ENCODE assay signal across 12 mouse cellular contexts in the genomic region with DNA sequence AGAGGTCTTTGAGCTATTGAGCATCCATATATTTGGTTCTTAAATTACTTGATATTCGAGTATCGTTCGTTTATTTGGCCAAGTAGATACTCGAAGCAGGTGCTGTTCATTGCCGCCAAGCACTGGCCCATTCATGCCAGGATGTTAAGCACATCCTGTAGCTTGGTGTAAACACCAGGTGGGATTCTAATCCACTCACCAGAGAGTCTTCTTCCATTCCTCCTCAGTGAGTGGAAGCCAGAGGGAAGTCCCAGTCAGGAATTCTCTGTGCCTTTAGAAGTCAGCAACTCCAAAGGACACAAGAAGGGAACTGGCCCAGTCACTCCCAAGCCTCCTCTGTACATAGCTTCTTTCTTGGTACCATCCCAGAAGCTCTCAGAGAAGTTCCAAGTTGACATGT. TPM values are rescaled to one million over a fixed set of nuclear protein-coding genes. Genes with fewer than 3 reads are reported as not detected.
DNase-seq lines count a peak whose midpoint lies in the region; ATAC-seq and TF ChIP-seq lines count a peak whose summit lies in the region.
"Had no signal": no experiment of that assay in that cellular context is flagged by ENCODE, and none has a peak within 500 bp of the region (broad histone marks: within the 10 kb centered on the region; RNA-seq: fewer than 3 reads in every experiment).

A gene (plus strand): TSS at position 234 of the 400 bp plus-strand sequence.

- no peak for TF ChIP-seq CTCF in intestine, postnatal 0 days (IDR thresholded peaks at IDR 0.05; ENCODE audit: low read depth)
- no peak for TF ChIP-seq CTCF in thymus, adult 2 months (IDR thresholded peaks at IDR 0.05; ENCODE audit: borderline replicate concordance, control insufficient read depth, extremely low read depth, insufficient read depth, low read length, poor library complexity)

- no peak within 1 kb of the TSS for H3K4me2 ChIP-seq in intestine, embryonic 14.5 days (ENCODE audit: low read length)
- H3K4me2 ChIP-seq in intestine, postnatal 0 days (replicated peaks; ENCODE audit: low read depth) = no peak within 1 kb of the TSS
- H3K4me2 ChIP-seq in stomach, embryonic 16.5 days (ENCODE audit: low read depth, low read length) = no peak within 1 kb of the TSS
- H3K4me2 ChIP-seq: neural tube, embryonic 12.5 days had no signal

- H3K9me3 ChIP-seq in intestine, embryonic 14.5 days (ENCODE audit: control insufficient read depth, low read length) = no peaks in the 10 kb centered on the region
- H3K9me3 ChIP-seq in intestine, postnatal 0 days (ENCODE audit: control insufficient read depth) = no peaks in the 10 kb centered on the region
- 0 out of 2 replicates have a peak, but pooled peaks cover 3% of the 10 kb centered on the region for H3K9me3 ChIP-seq in stomach, embryonic 16.5 days (replicated peaks; ENCODE audit: control insufficient read depth, low read length)
- no peaks in the 10 kb centered on the region for H3K9me3 ChIP-seq in hindbrain, embryonic 10.5 days
- H3K9me3 ChIP-seq: neural tube, embryonic 12.5 days had no signal

- TF ChIP-seq POLR2A in thymus, adult 2 months (IDR thresholded peaks at IDR 0.05; ENCODE audit: control insufficient read depth, extremely low read depth, insufficient read depth, low read length, poor library complexity) = no peak

- no peaks in the 10 kb centered on the region for H3K27me3 ChIP-seq in intestine, embryonic 14.5 days (replicated peaks; ENCODE audit: control insufficient read depth, insufficient read depth, low read length)
- no peaks in the 10 kb centered on the region for H3K27me3 ChIP-seq in intestine, postnatal 0 days (replicated peaks; ENCODE audit: control insufficient read depth, insufficient read depth, low read length)
- no peaks in the 10 kb centered on the region for H3K27me3 ChIP-seq in thymus, adult 2 months (ENCODE audit: control insufficient read depth, insufficient read depth, low read length)
- no peaks in the 10 kb centered on the region for H3K27me3 ChIP-seq in stomach, embryonic 16.5 days (ENCODE audit: control insufficient read depth, insufficient read depth, low read length)
- H3K27me3 ChIP-seq in hindbrain, embryonic 10.5 days (ENCODE audit: insufficient read depth, poor library complexity, severe bottlenecking) = no peaks in the 10 kb centered on the region
- H3K27me3 ChIP-seq: neural tube, embryonic 12.5 days had no signal

- H3K4me3 ChIP-seq in intestine, embryonic 14.5 days (ENCODE audit: low read depth, low read length) = no peak within 1 kb of the TSS
- H3K4me3 ChIP-seq in intestine, postnatal 0 days (ENCODE audit: low read depth, low read length) = no peak within 1 kb of the TSS
- H3K4me3 ChIP-seq in thymus, adult 2 months (ENCODE audit: control insufficient read depth, insufficient read depth, low read length) = no peak within 1 kb of the TSS
- H3K4me3 ChIP-seq in stomach, embryonic 16.5 days (replicated peaks; ENCODE audit: low read length) = no peak within 1 kb of the TSS
- H3K4me3 ChIP-seq in hindbrain, embryonic 10.5 days = no peak within 1 kb of the TSS
- H3K4me3 ChIP-seq: erythroblast, embryonic 14.5 days; neural tube, embryonic 12.5 days had no signal

- no peak for DNase-seq in intestine, embryonic 14.5 days (ENCODE audit: low spot score)
- no peak for DNase-seq in thymus, adult 2 months
- no peak for DNase-seq in thymus, postnatal 14 days
- DNase-seq in hindbrain, embryonic 10.5 days (ENCODE audit: low spot score) = no peak
- no peak for DNase-seq in testis, postnatal 14 days (ENCODE audit: low spot score)
- DNase-seq: adrenal gland, postnatal 25 days; B cell, adult 2 months had no signal

- no peaks in the 10 kb centered on the region for H3K36me3 ChIP-seq in intestine, embryonic 14.5 days (ENCODE audit: control insufficient read depth, insufficient read depth, low read length)
- H3K36me3 ChIP-seq in intestine, postnatal 0 days (ENCODE audit: control insufficient read depth, insufficient read depth) = no peaks in the 10 kb centered on the region
- no peaks in the 10 kb centered on the region for H3K36me3 ChIP-seq in thymus, adult 2 months (ENCODE audit: control insufficient read depth, insufficient read depth, low read length)
- H3K36me3 ChIP-seq in stomach, embryonic 16.5 days (ENCODE audit: control insufficient read depth, insufficient read depth, low read length) = no peaks in the 10 kb centered on the region
- no peaks in the 10 kb centered on the region for H3K36me3 ChIP-seq in hindbrain, embryonic 10.5 days
- H3K36me3 ChIP-seq: neural tube, embryonic 12.5 days had no signal

- 0 out of 2 replicates have a peak, but pooled peaks cover 3% of the 10 kb centered on the region for H3K4me1 ChIP-seq in intestine, embryonic 14.5 days (replicated peaks; ENCODE audit: control insufficient read depth, insufficient read depth, low read length)
- no peaks in the 10 kb centered on the region; the same call in 1 of the 2 replicates for H3K4me1 ChIP-seq in intestine, postnatal 0 days (replicated peaks; ENCODE audit: control insufficient read depth, insufficient read depth, low read length)
- peaks cover 3% of the 10 kb centered on the region; the same call in 1 of the 2 replicates for H3K4me1 ChIP-seq in thymus, adult 2 months (replicated peaks; ENCODE audit: control insufficient read depth, insufficient read depth, low read length)
- H3K4me1 ChIP-seq in stomach, embryonic 16.5 days (ENCODE audit: control insufficient read depth, insufficient read depth, low read length) = no peaks in the 10 kb centered on the region
- H3K4me1 ChIP-seq in hindbrain, embryonic 10.5 days (replicated peaks) = no peaks in the 10 kb centered on the region
- H3K4me1 ChIP-seq: neural tube, embryonic 12.5 days had no signal

- no peak within 1 kb of the TSS for H3K9ac ChIP-seq in intestine, embryonic 14.5 days (ENCODE audit: low read length)
- H3K9ac ChIP-seq in intestine, postnatal 0 days (ENCODE audit: low read depth, low read length) = no peak within 1 kb of the TSS
- no peak within 1 kb of the TSS for H3K9ac ChIP-seq in stomach, embryonic 16.5 days (ENCODE audit: low read length)
- H3K9ac ChIP-seq: neural tube, embryonic 12.5 days had no signal

- H3K27ac ChIP-seq in intestine, embryonic 14.5 days (ENCODE audit: low read depth) = peak within 1 kb of the TSS; percentile 25; the same call in 1 of the 2 replicates
- no peak within 1 kb of the TSS for H3K27ac ChIP-seq in intestine, postnatal 0 days (ENCODE audit: low read depth, low read length)
- no peak within 1 kb of the TSS for H3K27ac ChIP-seq in thymus, adult 2 months (ENCODE audit: control insufficient read depth, insufficient read depth, low read length)
- peak within 1 kb of the TSS; percentile 52 for H3K27ac ChIP-seq in stomach, embryonic 16.5 days (ENCODE audit: low read length)
- no peak within 1 kb of the TSS for H3K27ac ChIP-seq in hindbrain, embryonic 10.5 days
- H3K27ac ChIP-seq: neural tube, embryonic 12.5 days had no signal

- 72% methylated on average over 5 of the region's 5 CpGs for WGBS in intestine, embryonic 14.5 days
- 84% methylated on average over 5 of the region's 5 CpGs for WGBS in intestine, postnatal 0 days
- WGBS in thymus, adult 2 months = 88% methylated on average over 5 of the region's 5 CpGs
- WGBS in stomach, embryonic 16.5 days = 77% methylated on average over 5 of the region's 5 CpGs
- 87% methylated on average over 5 of the region's 5 CpGs for WGBS in hindbrain, embryonic 10.5 days

- no peak for ATAC-seq in intestine, embryonic 14.5 days (replicated peaks; ENCODE audit: low FRiP score, low TSS enrichment, low read depth)
- ATAC-seq in intestine, postnatal 0 days = no peak
- no peak for ATAC-seq in hematopoietic stem cell, adult 5-6 weeks (replicated peaks in 1 of 2; ENCODE audit: insufficient read depth in 1 of 2, low FRiP score in 2 of 2, low TSS enrichment in 1 of 2, low read depth in 1 of 2, poor library complexity in 2 of 2, severe bottlenecking in 2 of 2)
- ATAC-seq in stomach, embryonic 16.5 days (ENCODE audit: insufficient read depth, low FRiP score) = no peak

RNA-seq across cellular contexts. Expression of the gene that starts here (rescaled TPM):
- 0.07 and 0.13 TPM in 2 replicates for polyA plus RNA-seq in intestine, embryonic 14.5 days (2014; fragmentation: Nextera tagmentation; extraction: Ambion mirVana)
- 0.13 and 0.14 TPM in 2 replicates for polyA plus RNA-seq in intestine, postnatal 0 days (2015; fragmentation: Nextera tagmentation; extraction: Ambion mirVana)
- polyA plus RNA-seq in thymus, adult 2 months (2012; rRNA removed) = 56.0 and 58.4 TPM in 2 replicates
- total RNA-seq in hematopoietic stem cell, adult 5-6 weeks (2017) = 6.5 and 18.0 TPM in 2 replicates
- 0.25 and 0.31 TPM in 2 replicates for polyA plus RNA-seq in stomach, embryonic 16.5 days (2015; fragmentation: Nextera tagmentation; extraction: Ambion mirVana)
- 0.03 and 0.10 TPM in 2 replicates for polyA plus RNA-seq in hindbrain, embryonic 10.5 days (2016; fragmentation: Nextera tagmentation; extraction: Ambion mirVana)

Comparison
In these comparisons a context has a peak if more than half of its experiments do, and no peak if none do; other contexts are left out.
1. RNA of the gene that starts here (polyA plus RNA-seq): 56.0 to 58.4 TPM in thymus, adult 2 months; 0.25 to 0.31 TPM in stomach, embryonic 16.5 days, 0.13 to 0.14 TPM in intestine, postnatal 0 days, 0.07 to 0.13 TPM in intestine, embryonic 14.5 days and 0.03 to 0.10 TPM in hindbrain, embryonic 10.5 days; every median in the first group is over 10 times any median in the second.
2. H3K27ac ChIP-seq: peak in intestine, embryonic 14.5 days (single experiment) and stomach, embryonic 16.5 days (single experiment); none in intestine, postnatal 0 days (single experiment), thymus, adult 2 months (single experiment) and hindbrain, embryonic 10.5 days (single experiment).